Mouse (Mus musculus) embryonic facial prominence, embryonic 13.5 days (tissue): ENCODE measurements at regions not wholly inside any gene's neighbourhood (a gene's known extent, or its start where the extent isn't known, plus 50 kb on each side); places are given as distances from the start of the nearest gene placed in this dataset.
A peak's percentile ranks its signal among the peaks of the same experiment; 100 is the strongest.

Source experiments
- ATAC-seq: fragments of 200-750 bp; cut with Nextera tagmentation; 2 replicates; pipeline ENCODE4 v1.8.0; 2017; ENCODE audit warnings: low read depth; ENCODE audit not compliant: insufficient number of reproducible peaks, insufficient read depth, low FRiP score, low TSS enrichment
- H3K27ac ChIP-seq: fragments of 300-500 bp; sonication (generic); 2 replicates; pipeline ENCODE4 v1.5.1; 2015; ENCODE audit warnings: moderate library complexity, mild to moderate bottlenecking, inconsistent platforms
- H3K27me3 ChIP-seq: fragments of 300-500 bp; sonication (generic); 2 replicates; pipeline ENCODE4 v1.6.1; 2015; ENCODE audit warnings: mild to moderate bottlenecking, inconsistent platforms
- H3K36me3 ChIP-seq: fragments of 300-500 bp; sonication (generic); 2 replicates; pipeline ENCODE4 v1.6.1; 2015; ENCODE audit warnings: mild to moderate bottlenecking, inconsistent platforms
- H3K4me1 ChIP-seq: fragments of 300-500 bp; sonication (generic); 2 replicates; pipeline ENCODE4 v1.6.1; 2015; ENCODE audit warnings: inconsistent platforms
- H3K4me2 ChIP-seq: fragments of 300-500 bp; sonication (generic); 2 replicates; pipeline ENCODE4 v1.6.1; 2015; ENCODE audit warnings: moderate library complexity, mild to moderate bottlenecking, inconsistent platforms
- H3K4me3 ChIP-seq: fragments of 300-500 bp; sonication (generic); 2 replicates; pipeline ENCODE4 v1.5.1; 2015; ENCODE audit warnings: mild to moderate bottlenecking, inconsistent platforms
- H3K9ac ChIP-seq: fragments of 300-500 bp; sonication (generic); 2 replicates; pipeline ENCODE4 v1.6.1; 2015; ENCODE audit warnings: mild to moderate bottlenecking, inconsistent platforms
- H3K9me3 ChIP-seq: fragments of 300-500 bp; sonication (generic); 2 replicates; pipeline ENCODE4 v1.6.1; 2016; ENCODE audit warnings: inconsistent platforms
- WGBS: fragments of 180-500 bp; shearing (Covaris S2); methylation state at CpG from one replicate; pipeline ENCODE4 v1.1.7; 2015; ENCODE audit warnings: mixed read lengths; 5-methylcytosine and 5-hydroxymethylcytosine counted together

GRCm38 (mm10) chr9:87443467-87444235, 188.3 kb upstream of the Cep162 start:
- Histone ChIP-seq H3K9ac (no peak overlapping the region), H3K27me3 (no peaks in the 10 kb centered on the region; the same call in 1 of the 2 replicates), H3K36me3 (no peaks in the 10 kb centered on the region), H3K4me2 (no peak overlapping the region), H3K9me3 (no peaks in the 10 kb centered on the region), H3K4me3 (no peak overlapping the region), H3K4me1 (0 out of 2 replicates have a peak, but pooled peaks cover 3% of the 10 kb centered on the region), H3K27ac (no peak overlapping the region)
- 22% methylated on average over 10 of the region's 10 CpGs for WGBS
- ATAC-seq, result no peak

DNA sequence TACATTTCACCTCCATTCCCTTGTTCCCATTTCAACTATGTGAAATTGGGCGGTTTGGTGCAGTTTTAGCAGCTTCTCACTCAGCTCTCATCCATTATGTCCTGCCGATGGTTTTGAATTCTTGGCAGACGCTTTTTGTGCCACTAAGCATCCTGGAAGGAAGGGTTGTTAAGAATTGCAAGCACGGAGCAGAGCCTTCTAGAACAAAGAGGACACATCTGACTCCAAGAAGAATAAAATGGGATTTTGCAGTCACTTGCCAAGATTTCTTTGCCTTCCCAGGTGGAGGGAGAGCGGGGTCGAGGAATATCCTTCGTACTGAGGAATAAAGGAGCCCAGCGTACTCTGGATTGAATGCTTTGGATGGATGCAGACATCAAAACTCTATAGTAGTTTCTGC, 176.7 kb upstream of the Cep162 start:
- H3K27me3 ChIP-seq, result no peaks in the 10 kb centered on the region
- H3K4me2 ChIP-seq, result no peak overlapping the region
- H3K27ac ChIP-seq, result no peak overlapping the region
- no peaks in the 10 kb centered on the region for H3K9me3 ChIP-seq
- no peak overlapping the region for H3K4me3 ChIP-seq
- no peaks in the 10 kb centered on the region for H3K4me1 ChIP-seq
- no peak for ATAC-seq
- no peaks in the 10 kb centered on the region for H3K36me3 ChIP-seq
- no peak overlapping the region for H3K9ac ChIP-seq
- WGBS, result 72% methylated on average over 8 of the region's 8 CpGs

DNA sequence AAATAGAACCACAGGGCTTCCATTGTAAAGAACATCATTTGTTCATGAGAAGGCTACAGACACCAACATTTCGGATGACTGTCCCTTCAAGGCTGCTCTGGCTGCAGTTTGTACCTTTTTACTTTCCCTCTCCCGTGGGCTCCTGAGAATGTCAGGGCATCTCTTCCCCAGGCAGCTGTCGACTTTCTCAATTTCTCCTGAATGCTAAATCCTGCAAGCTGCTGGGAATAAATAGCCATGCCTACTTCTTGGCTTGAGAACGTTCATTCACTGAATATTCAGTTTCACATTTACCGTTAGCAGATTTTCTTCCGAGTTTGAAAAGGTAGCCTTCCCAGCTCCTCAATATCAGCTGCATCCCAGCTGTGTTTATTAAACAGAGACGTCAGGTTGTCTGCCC, 176.2 kb upstream of the Cep162 start:
- no peak for ATAC-seq
- Histone ChIP-seq H3K9me3 (no peaks in the 10 kb centered on the region), H3K27ac (no peak overlapping the region), H3K9ac (no peak overlapping the region), H3K4me3 (no peak overlapping the region), H3K4me1 (no peaks in the 10 kb centered on the region), H3K36me3 (no peaks in the 10 kb centered on the region), H3K4me2 (no peak overlapping the region), H3K27me3 (peaks cover 4% of the 10 kb centered on the region)
- WGBS, result 46% methylated on average over 7 of the region's 7 CpGs

- no peak for ATAC-seq
- no peak overlapping the region for H3K4me2 ChIP-seq
- no peak overlapping the region for H3K9ac ChIP-seq
- peaks cover 16% of the 10 kb centered on the region for H3K4me1 ChIP-seq
- H3K36me3 ChIP-seq, result no peaks in the 10 kb centered on the region
- 70% methylated on average over 4 of the region's 4 CpGs for WGBS
- peaks cover 36% of the 10 kb centered on the region for H3K27me3 ChIP-seq
- no peak overlapping the region for H3K4me3 ChIP-seq
- no peaks in the 10 kb centered on the region for H3K9me3 ChIP-seq
- H3K27ac ChIP-seq, result no peak overlapping the region
Measured at GRCm38 (mm10) chr9:87425201-87425600, 169.9 kb upstream of the Cep162 start.

- no peak overlapping the region for H3K27ac ChIP-seq
- no peak for ATAC-seq
- H3K4me3 ChIP-seq, result no peak overlapping the region
- H3K27me3 ChIP-seq, result peaks cover 49% of the 10 kb centered on the region
- no peak overlapping the region for H3K4me2 ChIP-seq
- no peak overlapping the region for H3K9ac ChIP-seq
- H3K36me3 ChIP-seq, result no peaks in the 10 kb centered on the region
- H3K9me3 ChIP-seq, result no peaks in the 10 kb centered on the region
- 41% methylated on average over 8 of the region's 8 CpGs for WGBS
- H3K4me1 ChIP-seq, result peaks cover 21% of the 10 kb centered on the region
Measured at GRCm38 (mm10) chr9:87421175-87421574, 165.8 kb upstream of the Cep162 start.

DNA sequence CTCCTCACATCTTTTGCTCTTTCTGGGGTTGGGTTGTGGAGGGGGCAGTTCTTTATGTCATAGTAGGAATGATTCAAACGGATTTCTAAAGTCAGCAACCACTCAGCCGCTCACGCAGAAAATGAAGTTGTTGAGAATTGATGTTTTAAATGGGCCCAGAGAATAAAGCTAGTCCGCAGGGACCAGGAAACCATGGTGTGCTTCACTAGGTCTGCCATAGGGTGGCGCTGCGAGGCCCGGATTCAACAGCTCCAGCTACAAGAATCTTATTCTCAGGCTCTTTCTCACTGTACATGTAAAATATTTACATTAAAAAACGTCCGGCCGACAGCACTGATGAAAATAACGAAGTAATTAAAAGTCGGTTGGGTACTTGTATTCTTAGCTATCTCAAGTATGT, 164.0 kb upstream of the Cep162 start:
- no peak overlapping the region for H3K27ac ChIP-seq
- ATAC-seq, result no peak
- H3K4me1 ChIP-seq, result peaks cover 21% of the 10 kb centered on the region
- no peak overlapping the region for H3K4me3 ChIP-seq
- H3K27me3 ChIP-seq, result peaks cover 49% of the 10 kb centered on the region
- H3K4me2 ChIP-seq, result no peak overlapping the region
- 8% methylated on average over 12 of the region's 12 CpGs for WGBS
- no peaks in the 10 kb centered on the region for H3K9me3 ChIP-seq
- no peaks in the 10 kb centered on the region for H3K36me3 ChIP-seq
- H3K9ac ChIP-seq, result no peak overlapping the region

- Histone ChIP-seq H3K27ac (no peak overlapping the region), H3K9me3 (no peaks in the 10 kb centered on the region), H3K27me3 (peaks cover 49% of the 10 kb centered on the region), H3K4me1 (peaks cover 9% of the 10 kb centered on the region; the same call in 1 of the 2 replicates), H3K9ac (no peak overlapping the region), H3K36me3 (no peaks in the 10 kb centered on the region), H3K4me3 (no peak overlapping the region), H3K4me2 (no peak overlapping the region)
- WGBS, result 30% methylated on average over 9 of the region's 9 CpGs
- ATAC-seq, result no peak
Measured at GRCm38 (mm10) chr9:87412894-87413293, 157.6 kb upstream of the Cep162 start.

DNA sequence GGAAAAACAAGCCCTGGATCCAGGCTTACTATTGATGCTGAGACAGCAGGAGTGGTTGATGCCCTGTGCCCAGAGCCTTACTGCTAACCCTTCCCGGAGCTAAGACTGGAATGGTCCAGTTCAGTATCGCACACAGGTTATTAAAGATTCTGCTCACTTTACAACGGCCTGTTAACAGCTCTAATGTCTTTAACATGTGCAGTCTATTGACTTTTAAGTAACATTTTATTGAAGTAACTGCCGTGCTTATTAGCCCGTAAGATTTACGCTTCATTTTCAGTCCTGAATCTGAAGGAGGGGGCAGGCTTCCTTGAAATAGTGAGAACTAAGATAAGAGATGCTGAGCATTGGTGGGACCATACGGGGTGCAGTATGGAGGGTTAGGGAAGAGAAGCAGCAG, 155.7 kb upstream of the Cep162 start:
- H3K4me2 ChIP-seq, result no peak overlapping the region
- WGBS, result 71% methylated on average over 7 of the region's 7 CpGs
- no peak overlapping the region for H3K9ac ChIP-seq
- H3K4me3 ChIP-seq, result no peak overlapping the region
- peaks cover 13% of the 10 kb centered on the region; the same call in 1 of the 2 replicates for H3K4me1 ChIP-seq
- no peak for ATAC-seq
- no peaks in the 10 kb centered on the region for H3K9me3 ChIP-seq
- no peak overlapping the region for H3K27ac ChIP-seq
- peaks cover 36% of the 10 kb centered on the region for H3K27me3 ChIP-seq
- no peaks in the 10 kb centered on the region for H3K36me3 ChIP-seq

- Histone ChIP-seq H3K27ac (no peak overlapping the region), H3K4me1 (peaks cover 13% of the 10 kb centered on the region; the same call in 1 of the 2 replicates)
Measured at GRCm38 (mm10) chr9:87409736-87410135, 154.4 kb upstream of the Cep162 start.

GRCm38 (mm10) chr9:87408805-87409204, 153.5 kb upstream of the Cep162 start:
- Histone ChIP-seq H3K4me2 (no peak overlapping the region), H3K4me1 (peaks cover 8% of the 10 kb centered on the region; the same call in 1 of the 2 replicates), H3K36me3 (no peaks in the 10 kb centered on the region), H3K27ac (no peak overlapping the region), H3K9ac (no peak overlapping the region), H3K27me3 (peaks cover 32% of the 10 kb centered on the region), H3K9me3 (no peaks in the 10 kb centered on the region), H3K4me3 (no peak overlapping the region)
- ATAC-seq, result no peak
- WGBS, result 84% methylated on average over 8 of the region's 8 CpGs

More at GRCm38 (mm10) chr9:87409736-87410135, 154.4 kb upstream of the Cep162 start:
- 91% methylated on average over 3 of the region's 3 CpGs for WGBS
- Histone ChIP-seq H3K9me3 (no peaks in the 10 kb centered on the region), H3K27me3 (peaks cover 35% of the 10 kb centered on the region), H3K4me3 (no peak overlapping the region), H3K9ac (no peak overlapping the region), H3K4me2 (no peak overlapping the region), H3K36me3 (no peaks in the 10 kb centered on the region)
- no peak for ATAC-seq

DNA sequence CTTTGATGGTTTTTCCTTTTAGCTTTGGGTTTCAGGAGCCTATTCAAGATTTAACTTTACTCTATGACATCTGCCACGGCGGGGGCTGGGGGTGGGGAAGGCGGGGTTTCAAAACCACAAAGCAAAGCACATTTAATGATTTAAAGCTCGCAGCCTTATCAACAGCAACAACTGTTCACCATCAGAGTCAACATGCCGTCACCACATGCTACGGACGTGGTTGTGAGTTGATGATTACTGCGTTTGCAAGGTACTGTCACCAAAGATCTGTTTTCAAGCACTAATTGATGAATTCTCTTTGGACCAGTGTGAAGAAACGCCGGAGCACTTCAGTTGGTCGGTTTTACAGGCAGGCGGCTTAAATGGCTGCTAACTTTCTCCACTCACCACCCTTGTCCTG, 151.1 kb upstream of the Cep162 start:
- peak overlapping the region; percentile 45 for H3K4me2 ChIP-seq
- 45% methylated on average over 12 of the region's 12 CpGs for WGBS

DNA sequence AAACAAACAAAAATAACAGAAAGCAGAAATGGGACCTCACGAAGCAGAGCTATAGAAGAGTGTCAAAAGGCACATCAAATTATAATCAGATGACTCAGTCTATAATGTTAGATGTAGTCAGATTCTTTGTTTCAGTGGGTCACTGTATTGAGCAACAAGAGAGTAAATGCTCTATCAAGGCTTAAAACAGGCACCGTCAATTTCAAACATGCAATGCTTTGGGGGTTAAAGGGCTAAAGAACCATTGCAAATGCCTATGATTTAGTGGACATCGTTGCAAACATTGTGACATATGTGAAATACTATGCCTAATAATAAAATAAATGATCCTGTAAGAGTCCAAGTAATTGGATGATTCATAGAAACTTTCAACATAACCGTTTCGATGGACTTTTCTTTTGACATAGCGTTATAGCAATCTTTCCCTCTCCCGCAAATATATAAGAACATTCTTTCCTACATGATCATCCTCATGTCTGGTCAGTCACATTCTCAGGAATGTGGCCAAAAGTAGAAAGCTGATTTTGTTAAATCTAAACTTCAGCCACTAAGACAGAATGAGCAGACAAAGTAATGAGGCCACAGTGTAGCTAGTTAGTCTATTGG, 149.9 kb upstream of the Cep162 start:
- WGBS, result 88% methylated on average over 7 of the region's 7 CpGs
- H3K4me1 ChIP-seq, result 0 out of 2 replicates have a peak, but pooled peaks cover 7% of the 10 kb centered on the region
- no peaks in the 10 kb centered on the region for H3K36me3 ChIP-seq
- H3K4me2 ChIP-seq, result no peak overlapping the region
- ATAC-seq, result no peak
- H3K27me3 ChIP-seq, result peaks cover 8% of the 10 kb centered on the region
- H3K9me3 ChIP-seq, result no peaks in the 10 kb centered on the region
- no peak overlapping the region for H3K4me3 ChIP-seq
- H3K27ac ChIP-seq, result no peak overlapping the region
- H3K9ac ChIP-seq, result no peak overlapping the region

More for the DNA sequence above, 151.1 kb upstream of the Cep162 start:
- Histone ChIP-seq H3K9ac (no peak overlapping the region), H3K27me3 (peaks cover 18% of the 10 kb centered on the region), H3K36me3 (no peaks in the 10 kb centered on the region), H3K9me3 (no peaks in the 10 kb centered on the region), H3K27ac (no peak overlapping the region), H3K4me1 (0 out of 2 replicates have a peak, but pooled peaks cover 4% of the 10 kb centered on the region), H3K4me3 (0 out of 2 replicates have a peak overlapping the region, but pooled peaks have one; percentile 4)
- ATAC-seq, result no peak
